Mouse (Mus musculus) mouse embryonic stem cell (cell line): ENCODE results near the gene Lrrc8e.

Source experiments
- in situ Hi-C, 2 experiments: fragments of 300-500 bp; cut with MboI; formaldehyde crosslinking; loops; 1 replicate in 1 of 2; 3 replicates in 1 of 2; pipeline ENCODE4 v1.14.3; 2019 to 2020; ENCODE audit warnings: low sequenced_read_pairs in 2 of 2, low pct_unique_long_range_greater_than_20kb in 1 of 2, mixed read lengths in 1 of 2; ENCODE audit not compliant: unreplicated experiment in 1 of 2

Gene Lrrc8e

DNA sequence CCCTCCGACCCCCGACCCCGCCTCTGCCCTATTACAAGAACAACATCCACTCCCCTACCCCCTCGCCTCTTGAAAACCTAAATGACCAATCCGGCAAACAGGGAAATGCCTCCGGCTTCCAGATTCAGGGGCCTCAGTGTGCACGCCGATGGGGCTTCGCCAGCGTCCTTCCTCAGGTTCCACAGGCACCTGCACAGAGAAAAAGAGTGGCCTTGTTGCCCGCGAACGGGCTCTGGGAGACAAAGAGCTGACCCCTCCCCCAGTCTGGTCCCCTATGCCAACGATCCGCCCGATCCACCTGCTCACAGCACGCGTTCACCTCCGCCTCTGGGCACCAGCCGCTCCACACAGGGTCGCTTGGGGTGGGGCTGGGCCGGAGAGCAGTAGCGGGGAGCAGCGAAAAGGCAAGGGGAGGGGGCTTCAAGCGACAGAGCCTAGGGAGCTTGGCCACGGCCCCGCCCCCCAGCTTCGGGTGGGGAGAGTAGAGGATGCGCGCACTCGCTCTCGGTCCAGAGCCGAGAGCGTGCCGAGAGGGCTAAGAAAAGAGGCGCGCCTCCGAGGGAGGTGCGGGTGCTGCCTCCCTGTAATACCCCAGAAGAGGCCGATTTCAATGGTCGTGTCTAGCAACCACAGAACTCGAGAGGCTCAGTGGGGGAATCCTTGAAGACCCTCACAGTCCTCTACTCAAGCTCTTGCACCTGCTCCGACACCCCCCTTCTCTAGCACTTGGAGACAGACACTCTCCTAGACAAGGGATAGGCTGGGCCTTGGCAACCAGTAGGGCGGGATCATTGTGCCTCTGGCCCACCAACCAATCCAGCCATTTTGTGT, 9.6 kb upstream of the Lrrc8e start, which contains the start of gene Prr36:
Gene Prr36 (minus strand): TSS at position 669 of the 831 bp plus-strand sequence.
- in situ Hi-C loops = no loop called here

GRCm38 (mm10) chr8:4219617-4220016, 7.0 kb upstream of the Lrrc8e start:
- in situ Hi-C loops = no loop called here

DNA sequence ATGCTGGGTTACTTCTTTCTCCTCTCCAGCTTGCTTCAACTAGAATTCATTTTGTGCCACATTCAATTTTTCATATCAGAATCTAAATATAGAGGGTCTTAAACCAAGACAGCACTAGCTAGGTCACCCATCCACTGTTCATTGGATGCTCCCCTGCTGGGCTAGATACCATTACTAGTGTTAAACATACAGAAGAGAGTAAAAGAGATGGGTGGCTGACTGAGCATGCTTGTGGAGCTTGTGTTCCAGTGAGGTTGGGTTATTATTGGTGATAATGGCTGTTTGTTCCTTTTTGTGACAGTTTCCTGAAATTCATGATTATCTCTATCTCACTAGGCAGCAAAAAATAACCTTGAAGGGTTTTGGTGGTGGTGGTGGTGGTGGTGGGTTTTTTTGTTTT, 4.6 kb upstream of the Lrrc8e start:
- in situ Hi-C loops = no loop called here

DNA sequence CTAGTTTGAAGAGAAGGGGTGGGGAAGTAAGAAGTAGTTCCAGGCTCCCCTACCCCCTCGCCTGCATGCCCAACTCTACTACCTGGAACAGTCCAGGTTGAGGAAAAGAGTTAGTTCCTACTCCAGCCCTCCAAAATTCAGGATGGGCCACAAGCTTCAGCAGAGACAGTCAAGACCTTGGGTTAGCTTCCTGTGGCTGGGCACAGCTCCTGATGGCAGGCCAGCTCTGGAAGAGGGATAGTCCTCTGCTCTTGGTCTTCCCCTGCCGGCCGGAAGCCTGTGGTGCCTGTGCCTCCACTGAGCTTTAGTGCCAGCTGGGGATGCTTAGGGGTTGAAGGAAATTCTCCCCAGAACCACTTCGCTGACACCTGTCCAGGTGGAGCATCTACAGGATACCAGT, 304 bp upstream of the Lrrc8e start:
- in situ Hi-C loops = no loop called here

- in situ Hi-C loops = no loop called here
Measured at GRCm38 (mm10) chr8:4227919-4228318, 1.3 kb downstream of the Lrrc8e start.

GRCm38 (mm10) chr8:4229784-4230183, 3.2 kb downstream of the Lrrc8e start:
- in situ Hi-C loops = no loop called here

- in situ Hi-C loops = no loop called here
Measured at GRCm38 (mm10) chr8:4230612-4231351, 4.2 kb downstream of the Lrrc8e start.

DNA sequence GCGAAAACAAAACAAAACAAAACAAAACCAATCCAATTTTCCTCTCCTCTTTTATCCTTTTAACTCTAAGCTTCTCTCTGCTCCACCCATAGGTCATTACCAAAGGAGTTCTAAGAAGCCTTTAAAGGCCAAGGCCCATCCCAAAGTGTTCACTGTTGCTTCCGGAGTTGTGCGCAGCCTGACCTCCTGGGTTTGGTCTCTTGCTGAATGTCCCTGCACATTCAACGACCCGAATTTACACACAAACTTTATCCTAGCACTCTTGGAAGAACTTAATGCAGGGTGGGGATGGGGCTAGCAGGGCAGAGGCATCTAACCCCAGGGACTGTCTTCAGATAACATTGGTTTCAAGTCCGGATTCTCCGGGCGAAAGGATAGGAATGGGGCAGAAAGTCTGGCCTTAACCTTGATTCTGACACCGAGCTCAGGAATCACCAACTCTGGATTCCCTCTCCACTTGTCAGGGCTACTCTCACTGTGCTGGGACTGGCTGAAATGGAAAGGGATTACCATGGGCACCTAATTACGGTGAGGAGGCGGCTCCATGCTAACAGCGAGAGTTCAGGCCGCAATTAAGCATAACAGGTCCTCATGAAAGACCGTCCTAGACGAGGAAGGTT, 11.3 kb downstream of the Lrrc8e start:
- in situ Hi-C loops = no loop called here

GRCm38 (mm10) chr8:4238434-4239192, 12.0 kb downstream of the Lrrc8e start, which contains the start of the genes Map2k7 and Gm49320:
Gene Map2k7 (plus strand): TSS chr8:4238740.
Gene Gm49320 (plus strand): TSS chr8:4238865.
- in situ Hi-C loops = no loop called here

GRCm38 (mm10) chr8:4239193-4239890, 12.7 kb downstream of the Lrrc8e start:
- in situ Hi-C loops = no loop called here

DNA sequence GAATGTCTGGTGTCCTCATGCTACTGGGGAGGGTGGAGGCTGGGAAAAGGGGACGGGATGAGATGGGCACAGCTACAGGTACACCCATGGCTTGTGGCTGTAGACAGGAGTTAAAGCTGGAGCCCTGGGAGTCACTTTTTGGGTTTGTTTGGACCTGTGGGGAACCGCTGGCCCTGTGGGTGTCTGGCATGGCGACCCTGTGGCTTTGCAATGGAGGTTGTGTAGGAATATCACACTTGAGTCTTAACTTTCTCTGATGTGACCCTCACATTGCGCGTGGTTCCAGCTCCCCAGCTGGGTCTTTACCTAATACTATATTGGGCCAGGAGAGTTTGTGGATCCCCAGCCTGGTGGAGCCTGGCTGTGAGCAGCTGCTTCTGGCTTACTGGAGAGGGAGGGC, 18.4 kb downstream of the Lrrc8e start:
- in situ Hi-C loops = no loop called here

- in situ Hi-C loops = no loop called here
Measured at GRCm38 (mm10) chr8:4245737-4246136, 19.1 kb downstream of the Lrrc8e start.

- in situ Hi-C loops = no loop called here
Measured at GRCm38 (mm10) chr8:4247241-4247640, 20.6 kb downstream of the Lrrc8e start.

- in situ Hi-C loops = no loop called here
Measured at GRCm38 (mm10) chr8:4247951-4248540, 21.4 kb downstream of the Lrrc8e start, which contains the start of gene Tgfbr3l. Gene Tgfbr3l (plus strand): TSS chr8:4248214.

DNA sequence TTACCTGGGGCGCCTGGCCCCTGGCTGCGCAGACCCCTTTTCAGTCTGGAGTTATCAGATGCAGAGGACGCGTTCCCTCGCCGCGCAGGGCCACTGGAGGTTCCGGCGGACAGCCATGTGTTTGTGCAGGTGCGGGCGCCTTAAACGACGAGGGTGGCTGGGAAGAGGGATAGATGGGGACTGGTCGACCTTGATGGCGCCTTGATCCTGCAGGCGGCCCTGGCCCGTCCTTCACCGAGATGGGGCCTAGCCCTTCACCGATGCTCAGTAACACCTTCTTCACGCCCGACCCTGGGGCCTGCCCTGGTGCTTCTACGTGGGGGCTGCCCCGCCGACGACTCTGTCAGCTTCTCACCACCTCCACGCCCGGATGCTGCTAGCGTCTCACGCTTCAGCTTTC, 22.6 kb downstream of the Lrrc8e start:
- in situ Hi-C loops = no loop called here

- in situ Hi-C loops = no loop called here
Measured at GRCm38 (mm10) chr8:4250306-4250970, 23.8 kb downstream of the Lrrc8e start.

DNA sequence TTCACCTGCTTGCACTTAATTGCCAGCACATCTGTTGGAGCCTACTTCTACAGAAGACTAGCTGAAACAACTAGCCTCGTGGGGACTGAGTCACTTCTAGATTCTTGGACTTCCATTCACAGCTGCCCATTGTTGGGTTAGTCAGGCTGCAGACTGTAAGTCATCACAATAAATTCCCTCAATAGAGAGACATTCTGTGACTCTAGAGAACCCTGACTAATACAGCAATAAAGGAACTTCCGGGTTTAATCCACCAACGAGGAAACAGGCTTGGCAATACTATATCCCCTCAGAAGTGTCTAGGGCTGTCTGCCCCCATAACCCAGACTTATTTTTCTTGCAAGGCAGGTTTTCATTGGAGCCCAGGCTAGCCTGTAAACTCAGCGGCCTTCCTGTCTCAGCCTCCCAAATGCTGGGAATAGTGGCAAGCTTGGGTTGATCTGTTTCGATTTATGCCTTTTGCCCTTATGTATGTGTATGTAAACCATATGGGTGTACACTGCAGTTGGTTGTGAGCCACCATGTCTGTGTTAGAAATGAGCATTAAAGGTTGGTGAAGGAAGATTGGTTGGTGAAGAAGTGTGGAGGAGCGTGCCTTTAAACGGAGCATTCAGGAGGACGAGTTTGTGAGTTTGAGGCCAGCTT, 25.6 kb downstream of the Lrrc8e start:
- in situ Hi-C loops = no loop called here
